Mouse (Mus musculus) embryonic facial prominence, embryonic 12.5 days (tissue): ENCODE measurements around the gene Cpne6. TPM values are rescaled to one million over a fixed set of nuclear protein-coding genes. Genes with fewer than 3 reads are reported as not detected.

ENCODE experiments used
- ATAC-seq: fragments of 200-750 bp; cut with Nextera tagmentation; 2 replicates; pipeline ENCODE4 v1.8.0; 2017; ENCODE audit not compliant: insufficient number of reproducible peaks, insufficient read depth, low FRiP score, low TSS enrichment
- H3K27ac ChIP-seq: fragments of 300-500 bp; sonication (generic); 2 replicates; pipeline ENCODE4 v1.5.1; 2016; ENCODE audit warnings: mild to moderate bottlenecking
- H3K27me3 ChIP-seq: fragments of 300-500 bp; sonication (generic); 2 replicates; pipeline ENCODE4 v1.6.1; 2016; ENCODE audit warnings: mild to moderate bottlenecking, moderate library complexity
- H3K36me3 ChIP-seq: fragments of 300-500 bp; sonication (generic); 2 replicates; pipeline ENCODE4 v1.6.1; 2016; ENCODE audit warnings: mild to moderate bottlenecking
- H3K4me1 ChIP-seq: fragments of 300-500 bp; sonication (generic); 2 replicates; pipeline ENCODE4 v1.6.1; 2016
- H3K4me2 ChIP-seq: fragments of 300-500 bp; sonication (generic); replicated peaks from 2 replicates; pipeline ENCODE4 v1.6.1; 2016; ENCODE audit warnings: mild to moderate bottlenecking, moderate library complexity
- H3K4me3 ChIP-seq: fragments of 300-500 bp; sonication (generic); 2 replicates; pipeline ENCODE4 v1.5.1; 2016; ENCODE audit warnings: mild to moderate bottlenecking
- H3K9ac ChIP-seq: fragments of 300-500 bp; sonication (generic); 2 replicates; pipeline ENCODE4 v1.6.1; 2016; ENCODE audit warnings: mild to moderate bottlenecking, moderate library complexity
- H3K9me3 ChIP-seq: fragments of 300-500 bp; sonication (generic); 2 replicates; pipeline ENCODE4 v1.6.1; 2016; ENCODE audit warnings: mild to moderate bottlenecking, moderate library complexity
- WGBS: fragments of 180-500 bp; shearing (Covaris S2); methylation state at CpG from one replicate; pipeline ENCODE4 v1.1.7; 2016; 5-methylcytosine and 5-hydroxymethylcytosine counted together
- polyA plus RNA-seq: library from polyadenylated mRNA; unstranded; fragments of >200 nt; fragmentation: Nextera tagmentation; extraction: Ambion mirVana; gene quantifications from 2 replicates; pipeline ENCODE4 v1.2.1, GENCODE M21; 2016

The Cpne6 gene
- polyA plus RNA-seq, 1 experiment from 2014 or later: 0.90 TPM

DNA sequence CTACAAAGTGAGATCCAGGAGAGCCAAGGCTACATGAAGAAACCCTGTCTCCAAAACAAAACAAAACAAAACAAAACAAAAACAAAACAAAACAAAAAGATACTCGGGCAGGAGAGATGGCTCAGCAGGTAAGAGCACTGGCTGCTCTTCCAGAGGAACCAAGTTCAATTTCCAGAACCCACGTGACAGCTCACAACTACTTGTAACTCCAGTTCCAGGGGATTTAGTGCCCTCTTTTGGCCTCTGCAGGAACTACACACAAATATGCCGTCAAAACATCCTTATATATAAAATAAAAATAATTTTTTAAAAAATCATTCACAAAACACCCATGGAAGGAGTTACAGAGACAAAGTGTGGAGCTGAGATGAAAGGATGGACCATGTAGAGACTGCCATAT is 17.7 kb downstream of the Cpne6 start:
- no peaks in the 10 kb centered on the region for H3K4me1 ChIP-seq
- no peaks in the 10 kb centered on the region for H3K9me3 ChIP-seq
- no peak overlapping the region for H3K4me3 ChIP-seq
- H3K27me3 ChIP-seq: peaks cover 6% of the 10 kb centered on the region; the same call in 1 of the 2 replicates
- no peaks in the 10 kb centered on the region for H3K36me3 ChIP-seq
- no peak overlapping the region for H3K27ac ChIP-seq
- H3K4me2 ChIP-seq: no peak overlapping the region
- no peak for ATAC-seq
- no peak overlapping the region for H3K9ac ChIP-seq
- WGBS: 25% methylated on average over 3 of the region's 3 CpGs

DNA sequence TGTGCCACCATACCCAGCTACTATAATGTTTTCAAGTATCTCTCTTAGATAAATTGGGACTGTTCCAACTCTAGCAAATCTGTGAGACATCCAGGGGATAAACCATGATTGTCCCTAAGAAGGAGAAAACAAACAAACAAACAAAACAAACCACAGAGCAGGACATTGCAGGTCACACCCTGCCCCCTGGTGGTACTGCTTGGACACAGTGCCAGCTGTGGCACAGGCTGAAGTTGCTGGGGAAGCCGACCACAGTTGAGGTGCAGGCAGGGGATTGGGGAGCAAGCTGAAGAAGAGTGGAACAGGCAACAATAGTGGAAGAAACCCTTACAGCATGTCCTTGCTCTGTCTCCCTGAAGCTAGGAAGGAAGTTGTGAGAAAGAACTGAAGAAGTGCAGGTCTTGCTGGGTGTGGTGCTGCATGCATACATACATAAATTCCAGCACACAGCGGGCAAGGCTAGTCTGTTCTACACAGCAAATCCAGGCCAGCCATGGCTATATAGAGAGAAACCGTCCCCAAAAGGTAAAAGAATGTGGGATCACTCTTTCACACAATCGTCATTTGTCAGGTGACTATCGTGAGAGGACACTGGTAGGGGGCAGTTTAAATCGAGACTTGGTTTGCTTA is 26.0 kb downstream of the Cpne6 start:
- no peaks in the 10 kb centered on the region for H3K27me3 ChIP-seq
- H3K36me3 ChIP-seq: no peaks in the 10 kb centered on the region
- peaks cover 6% of the 10 kb centered on the region for H3K4me1 ChIP-seq
- no peaks in the 10 kb centered on the region for H3K9me3 ChIP-seq
- no peak overlapping the region for H3K4me2 ChIP-seq
- ATAC-seq: no peak
- 49% methylated on average over 6 of the region's 6 CpGs for WGBS
- no peak overlapping the region for H3K4me3 ChIP-seq
- no peak overlapping the region for H3K9ac ChIP-seq
- H3K27ac ChIP-seq: no peak overlapping the region

DNA sequence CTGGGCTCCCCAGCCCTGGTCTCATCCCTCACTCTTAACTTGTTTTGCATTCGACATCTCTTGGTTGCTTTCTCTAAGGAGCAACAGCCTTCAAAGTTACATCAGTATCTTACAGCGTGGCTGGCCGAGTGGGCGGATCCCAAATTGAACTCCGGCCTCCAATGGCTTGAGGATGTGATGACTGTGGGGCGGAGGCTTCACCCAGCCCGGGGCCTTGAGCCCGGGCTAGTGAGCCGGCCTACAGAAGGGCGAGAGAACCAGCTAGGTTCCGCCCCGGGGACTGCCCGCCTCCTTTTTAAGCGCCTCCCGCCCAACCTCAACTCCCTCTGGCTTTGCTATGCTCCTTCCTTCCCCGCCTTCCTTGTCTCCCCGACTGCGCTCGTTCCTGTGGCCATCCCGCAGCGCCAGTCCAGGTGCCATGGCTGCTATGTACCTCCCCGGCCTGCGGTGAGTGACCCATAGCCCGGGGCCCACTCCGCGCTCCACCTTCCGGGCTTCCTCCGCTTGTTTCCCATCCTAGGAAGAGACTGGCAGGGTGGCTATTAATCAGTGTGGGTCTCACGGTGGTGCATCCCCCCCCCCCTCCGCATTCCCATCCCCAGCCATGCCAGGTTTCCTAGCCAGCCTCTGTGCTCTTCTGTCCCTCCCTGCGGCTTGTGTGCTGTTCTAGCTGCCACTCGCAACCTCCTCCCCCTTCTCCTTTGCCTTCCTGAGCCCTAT is 30.0 kb downstream of the Cpne6 start, which contains the start of gene Pck2:
Gene Pck2, plus strand, starts transcription at position 200 of the 720 bp plus-strand sequence.
- 0% methylated on average over 32 of the region's 32 CpGs for WGBS
- no peaks in the 10 kb centered on the region for H3K9me3 ChIP-seq
- peaks cover 20% of the 10 kb centered on the region for H3K36me3 ChIP-seq
- H3K9ac ChIP-seq: peak within 1 kb of the TSS; percentile 70
- peak within 1 kb of the TSS; percentile 84 for H3K27ac ChIP-seq
- ATAC-seq: peak; percentile 89
- H3K4me2 ChIP-seq: peak within 1 kb of the TSS; percentile 75
- peak within 1 kb of the TSS; percentile 57 for H3K4me3 ChIP-seq
- no peaks in the 10 kb centered on the region for H3K27me3 ChIP-seq
- H3K4me1 ChIP-seq: peaks cover 11% of the 10 kb centered on the region

DNA sequence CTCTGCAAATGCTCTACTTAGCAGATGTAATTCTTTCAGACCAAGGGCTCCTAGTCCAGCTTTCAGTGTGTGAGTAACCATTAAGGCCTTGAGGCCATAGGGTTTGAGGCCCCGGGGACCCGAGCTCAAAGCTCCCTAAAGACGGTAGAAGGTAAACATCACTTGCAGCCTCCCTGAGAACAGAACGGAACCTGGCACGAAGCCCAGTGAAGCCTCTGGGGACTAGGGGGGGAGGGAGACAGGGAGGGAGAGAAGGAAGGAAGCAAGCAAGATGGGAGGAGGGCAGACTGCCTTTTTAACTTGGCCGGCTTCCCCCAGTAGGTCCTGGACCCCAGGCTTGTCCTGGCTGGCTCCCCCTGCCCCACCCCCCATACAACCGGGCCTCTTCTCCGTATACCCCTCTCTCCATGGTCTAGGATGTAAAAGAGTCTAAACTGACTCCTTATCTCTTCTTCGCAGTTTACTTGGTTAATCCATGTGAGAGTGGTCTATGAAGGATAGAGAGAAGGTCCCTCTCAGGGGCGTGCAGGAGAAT is 30.6 kb downstream of the Cpne6 start:
- H3K27ac ChIP-seq: peak overlapping the region; percentile 84
- no peaks in the 10 kb centered on the region for H3K9me3 ChIP-seq
- H3K4me3 ChIP-seq: peak overlapping the region; percentile 57
- H3K9ac ChIP-seq: peak overlapping the region; percentile 70
- H3K36me3 ChIP-seq: peaks cover 26% of the 10 kb centered on the region
- H3K4me2 ChIP-seq: peak overlapping the region; percentile 75
- WGBS: 7% methylated on average over 10 of the region's 10 CpGs
- ATAC-seq: peak; percentile 42
- no peaks in the 10 kb centered on the region for H3K27me3 ChIP-seq
- H3K4me1 ChIP-seq: peaks cover 11% of the 10 kb centered on the region

DNA sequence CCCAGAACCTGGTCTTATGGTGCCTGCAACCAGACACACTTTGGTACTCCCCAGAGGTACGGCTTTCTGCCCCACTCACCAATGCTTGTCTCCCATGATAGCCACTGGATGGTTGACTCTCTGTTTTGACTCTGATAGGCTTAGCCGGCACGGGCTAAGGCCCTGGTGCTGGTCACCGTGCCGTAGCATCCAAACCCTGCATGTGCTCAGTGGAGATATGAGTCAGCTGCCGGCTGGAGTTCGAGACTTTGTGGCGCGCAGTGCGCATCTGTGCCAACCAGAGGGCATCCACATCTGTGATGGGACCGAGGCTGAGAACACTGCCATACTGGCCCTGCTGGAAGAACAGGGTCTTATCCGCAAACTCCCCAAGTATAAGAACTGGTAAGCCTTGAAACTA is 32.0 kb downstream of the Cpne6 start:
- no peak overlapping the region for H3K27ac ChIP-seq
- no peak overlapping the region for H3K4me2 ChIP-seq
- ATAC-seq: no peak
- H3K9ac ChIP-seq: no peak overlapping the region
- no peaks in the 10 kb centered on the region for H3K27me3 ChIP-seq
- peaks cover 29% of the 10 kb centered on the region for H3K36me3 ChIP-seq
- 97% methylated on average over 12 of the region's 12 CpGs for WGBS
- H3K4me1 ChIP-seq: peaks cover 11% of the 10 kb centered on the region
- no peak overlapping the region for H3K4me3 ChIP-seq
- no peaks in the 10 kb centered on the region for H3K9me3 ChIP-seq

DNA sequence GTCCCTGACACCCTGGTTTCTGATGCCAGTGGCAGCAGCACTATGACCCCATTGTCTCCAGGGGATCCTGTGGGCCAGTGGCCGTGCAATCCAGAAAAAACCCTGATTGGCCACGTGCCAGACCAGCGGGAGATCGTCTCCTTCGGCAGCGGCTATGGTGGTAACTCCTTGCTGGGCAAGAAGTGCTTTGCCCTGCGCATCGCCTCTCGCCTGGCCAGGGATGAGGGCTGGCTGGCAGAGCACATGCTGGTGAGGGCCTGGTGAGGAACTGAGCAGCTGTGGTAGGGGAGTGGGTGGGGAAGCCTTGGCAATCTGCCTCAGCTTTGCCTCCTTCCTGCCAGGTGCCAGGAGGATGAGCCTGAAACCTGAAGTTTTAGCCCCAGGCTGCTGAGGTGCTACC is 34.1 kb downstream of the Cpne6 start:
- Histone ChIP-seq H3K4me3 (no peak overlapping the region), H3K9ac (no peak overlapping the region), H3K9me3 (no peaks in the 10 kb centered on the region), H3K4me1 (peaks cover 11% of the 10 kb centered on the region), H3K27ac (no peak overlapping the region), H3K27me3 (no peaks in the 10 kb centered on the region), H3K4me2 (no peak overlapping the region), H3K36me3 (peaks cover 49% of the 10 kb centered on the region)
- ATAC-seq: no peak
- 86% methylated on average over 9 of the region's 9 CpGs for WGBS

DNA sequence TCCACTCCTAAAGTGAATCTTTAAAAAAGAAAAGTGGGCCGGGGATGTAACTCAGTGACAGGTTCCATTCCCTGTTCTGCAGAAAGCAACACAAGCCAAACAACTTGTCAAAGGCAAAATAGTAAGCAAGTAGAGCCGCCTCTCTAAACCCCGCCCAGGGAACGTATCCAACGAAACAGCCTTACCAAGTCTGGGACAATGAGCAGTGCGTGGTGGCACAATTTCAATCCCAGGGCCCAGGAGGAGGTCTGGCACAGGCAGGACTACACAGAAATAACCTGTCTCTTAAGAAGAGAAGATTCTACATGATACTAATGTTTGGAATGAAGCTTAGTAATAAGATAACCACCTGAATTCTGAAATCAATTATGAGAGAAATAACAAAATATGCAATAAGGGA is 39.9 kb downstream of the Cpne6 start:
- no peak overlapping the region for H3K9ac ChIP-seq
- no peaks in the 10 kb centered on the region for H3K27me3 ChIP-seq
- H3K36me3 ChIP-seq: peaks cover 29% of the 10 kb centered on the region
- whole genome bisulfite sequencing: 86% methylated on average over 6 of the region's 6 CpGs
- no peaks in the 10 kb centered on the region for H3K9me3 ChIP-seq
- no peak overlapping the region for H3K4me3 ChIP-seq
- no peak overlapping the region for H3K4me2 ChIP-seq
- no peak overlapping the region for H3K27ac ChIP-seq
- no peak for ATAC-seq
- H3K4me1 ChIP-seq: no peaks in the 10 kb centered on the region

DNA sequence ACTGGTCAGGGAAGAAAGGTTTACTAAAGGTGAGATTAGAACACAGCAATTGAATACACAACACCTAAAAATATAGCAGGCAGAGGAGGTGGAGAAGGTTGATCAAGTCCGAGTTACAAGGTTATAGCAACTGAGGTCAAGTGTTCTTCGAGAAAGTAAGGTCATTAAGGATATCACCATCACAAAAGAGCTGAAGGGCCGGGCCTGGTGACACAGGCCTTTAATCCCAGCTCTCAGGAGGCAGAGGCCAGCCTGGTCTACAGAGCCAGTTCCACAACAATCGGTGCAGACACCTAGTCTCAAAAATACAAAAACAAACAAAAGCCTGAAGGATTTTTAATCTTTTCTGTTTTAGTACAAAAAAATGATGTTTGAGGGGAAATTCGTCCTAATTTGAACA is 41.1 kb downstream of the Cpne6 start:
- H3K4me3 ChIP-seq: no peak overlapping the region
- no peaks in the 10 kb centered on the region for H3K9me3 ChIP-seq
- H3K36me3 ChIP-seq: peaks cover 20% of the 10 kb centered on the region
- H3K4me1 ChIP-seq: no peaks in the 10 kb centered on the region
- H3K27me3 ChIP-seq: no peaks in the 10 kb centered on the region
- H3K27ac ChIP-seq: no peak overlapping the region
- 75% methylated on average over 5 of the region's 5 CpGs for WGBS
- no peak overlapping the region for H3K4me2 ChIP-seq
- H3K9ac ChIP-seq: no peak overlapping the region
- no peak for ATAC-seq

DNA sequence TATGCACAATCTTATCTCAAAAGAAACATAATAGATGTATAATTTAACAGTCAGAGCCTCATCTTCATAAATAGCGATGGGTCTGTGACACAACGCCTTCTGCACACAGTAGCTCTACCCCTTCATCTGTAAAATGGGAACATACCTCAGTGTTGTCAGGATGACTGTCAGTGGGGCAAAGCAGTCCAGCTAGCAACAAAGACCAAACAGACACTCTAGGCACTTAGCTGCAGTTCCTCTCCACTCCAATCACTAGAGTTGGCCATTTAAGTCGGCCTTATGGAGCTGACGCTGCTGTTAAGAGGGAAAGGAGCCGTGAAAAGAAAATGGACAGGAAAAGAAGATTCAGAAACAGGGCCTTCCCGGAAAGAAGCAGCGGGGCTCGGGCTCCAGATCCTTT is 41.5 kb downstream of the Cpne6 start:
- WGBS: 94% methylated on average over 8 of the region's 8 CpGs
- no peak overlapping the region for H3K9ac ChIP-seq
- ATAC-seq: no peak
- peaks cover 2% of the 10 kb centered on the region; the same call in 1 of the 2 replicates for H3K4me1 ChIP-seq
- H3K27me3 ChIP-seq: no peaks in the 10 kb centered on the region
- no peaks in the 10 kb centered on the region for H3K9me3 ChIP-seq
- H3K36me3 ChIP-seq: peaks cover 20% of the 10 kb centered on the region
- no peak overlapping the region for H3K4me3 ChIP-seq
- H3K4me2 ChIP-seq: no peak overlapping the region
- no peak overlapping the region for H3K27ac ChIP-seq

DNA sequence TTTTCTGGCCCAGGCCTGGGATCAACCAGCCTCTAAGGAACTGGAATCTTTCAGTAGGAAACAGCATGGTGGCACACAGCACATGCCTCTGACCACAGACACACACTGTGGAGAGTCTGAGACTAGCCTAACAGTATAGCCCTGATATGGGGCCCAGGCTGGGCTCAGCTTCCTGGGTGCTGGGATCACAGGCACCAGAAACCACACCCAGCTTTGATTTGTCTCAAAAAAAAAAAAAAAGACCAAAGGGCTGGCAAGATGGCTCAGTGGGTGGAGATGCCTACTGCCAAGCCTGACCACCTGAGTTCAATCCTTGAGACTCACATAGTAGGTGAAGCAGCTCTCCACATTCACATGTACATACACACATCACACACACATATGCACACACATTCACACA is 44.4 kb downstream of the Cpne6 start:
- no peaks in the 10 kb centered on the region for H3K27me3 ChIP-seq
- no peaks in the 10 kb centered on the region for H3K36me3 ChIP-seq
- H3K4me3 ChIP-seq: no peak overlapping the region
- H3K27ac ChIP-seq: no peak overlapping the region
- ATAC-seq: no peak
- H3K4me1 ChIP-seq: peaks cover 6% of the 10 kb centered on the region; the same call in 1 of the 2 replicates
- H3K4me2 ChIP-seq: no peak overlapping the region
- no peak overlapping the region for H3K9ac ChIP-seq
- no peaks in the 10 kb centered on the region for H3K9me3 ChIP-seq

DNA sequence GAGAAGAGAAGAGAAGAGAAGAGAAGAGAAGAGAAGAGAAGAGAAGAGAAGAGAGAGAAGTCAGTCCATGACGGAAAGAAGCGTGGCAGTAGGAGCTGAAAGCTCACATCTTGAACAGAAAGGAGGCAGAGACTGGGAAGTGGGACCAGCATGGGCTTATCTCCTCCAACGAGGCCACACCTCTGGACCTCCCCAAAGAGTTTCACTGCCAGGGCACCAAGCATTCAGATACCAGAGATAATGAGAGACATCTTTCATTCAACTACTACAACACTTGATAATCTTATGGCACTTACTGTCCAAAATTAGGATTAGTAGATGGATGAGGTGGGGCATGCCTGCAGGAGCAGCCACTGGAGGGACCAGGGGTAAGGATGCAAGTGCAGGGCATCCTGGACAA is 45.5 kb downstream of the Cpne6 start:
- Histone ChIP-seq H3K36me3 (no peaks in the 10 kb centered on the region), H3K4me1 (peaks cover 6% of the 10 kb centered on the region; the same call in 1 of the 2 replicates), H3K9me3 (no peaks in the 10 kb centered on the region), H3K4me2 (no peak overlapping the region), H3K27ac (no peak overlapping the region), H3K9ac (no peak overlapping the region), H3K4me3 (no peak overlapping the region), H3K27me3 (no peaks in the 10 kb centered on the region)
- no peak for ATAC-seq
- WGBS: 79% methylated on average over 3 of the region's 3 CpGs

DNA sequence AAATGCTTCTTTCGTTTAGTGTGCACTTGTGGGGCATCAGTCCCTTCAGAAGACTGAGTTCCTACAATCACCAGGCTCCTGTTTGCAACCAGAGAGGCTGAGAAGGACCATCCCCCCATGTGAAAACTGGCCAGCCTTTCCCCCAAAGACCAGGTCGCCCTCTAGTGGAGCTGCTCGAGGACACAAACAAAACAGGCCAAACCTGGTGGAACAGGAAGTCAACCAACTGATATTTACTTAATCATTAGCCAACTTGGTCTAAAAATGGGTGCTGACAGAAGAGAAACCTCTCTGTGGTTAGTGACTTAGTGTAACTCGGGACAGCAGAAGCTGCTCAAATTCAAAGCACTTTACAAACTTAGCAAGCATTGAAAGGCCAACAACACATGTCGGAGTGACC is 46.8 kb downstream of the Cpne6 start:
- no peaks in the 10 kb centered on the region for H3K36me3 ChIP-seq
- peaks cover 16% of the 10 kb centered on the region for H3K4me1 ChIP-seq
- no peak overlapping the region for H3K9ac ChIP-seq
- no peaks in the 10 kb centered on the region for H3K27me3 ChIP-seq
- WGBS: 28% methylated on average over 5 of the region's 5 CpGs
- no peak overlapping the region for H3K4me2 ChIP-seq
- H3K27ac ChIP-seq: no peak overlapping the region
- no peaks in the 10 kb centered on the region for H3K9me3 ChIP-seq
- no peak for ATAC-seq
- H3K4me3 ChIP-seq: no peak overlapping the region
